Mouse (Mus musculus) MEL (cell line): ENCODE data around the gene Rnf217.

ENCODE experiments used
- CTCF ChIP-seq, 3 experiments: IDR thresholded peaks in 2 of 3; conservative IDR thresholded peaks in 1 of 3; 2 replicates each; pipeline ENCODE4 v1.5.1; 2011 to 2012; ENCODE audit warnings: low read length in 3 of 3, low read depth in 2 of 3, mild to moderate bottlenecking in 2 of 3, improper control_type of control experiment in 1 of 3, inconsistent platforms in 1 of 3, mixed read lengths in 1 of 3, moderate library complexity in 1 of 3; ENCODE audit not compliant: control insufficient read depth in 1 of 3, insufficient read depth in 1 of 3, poor library complexity in 1 of 3, severe bottlenecking in 1 of 3
- GABPA ChIP-seq: IDR thresholded peaks from 2 replicates; pipeline ENCODE4 v1.6.1; 2012; ENCODE audit warnings: low read depth, mild to moderate bottlenecking, inconsistent platforms, low read length, improper control_type of control experiment, moderate library complexity
- MAX ChIP-seq: IDR thresholded peaks from 2 replicates; pipeline ENCODE4 v1.6.1; 2011; ENCODE audit warnings: low read length, improper control_type of control experiment

GRCm38 (mm10) chr10:31528297-31528984 is 80.5 kb downstream of the Rnf217 start:
- TF ChIP-seq CTCF (IDR thresholded peaks at IDR 0.05 in 2 of 3, conservative IDR thresholded peaks at IDR 0.05 in 1 of 3; ENCODE audit: control insufficient read depth in 1 of 3, insufficient read depth in 1 of 3, low read depth in 2 of 3, low read length in 3 of 3, poor library complexity in 1 of 3, severe bottlenecking in 1 of 3) = no peak
- TF ChIP-seq GABPA = no peak
- TF ChIP-seq MAX = no peak
